Mouse (Mus musculus) mature B cell (primary cell): ENCODE measurements around the gene Srrm2.

Experiments used
- in situ Hi-C: fragments of 300-500 bp; cut with MboI; formaldehyde crosslinking; loops from 2 replicates; pipeline ENCODE4 v1.14.3; 2019

Srrm2 gene

DNA sequence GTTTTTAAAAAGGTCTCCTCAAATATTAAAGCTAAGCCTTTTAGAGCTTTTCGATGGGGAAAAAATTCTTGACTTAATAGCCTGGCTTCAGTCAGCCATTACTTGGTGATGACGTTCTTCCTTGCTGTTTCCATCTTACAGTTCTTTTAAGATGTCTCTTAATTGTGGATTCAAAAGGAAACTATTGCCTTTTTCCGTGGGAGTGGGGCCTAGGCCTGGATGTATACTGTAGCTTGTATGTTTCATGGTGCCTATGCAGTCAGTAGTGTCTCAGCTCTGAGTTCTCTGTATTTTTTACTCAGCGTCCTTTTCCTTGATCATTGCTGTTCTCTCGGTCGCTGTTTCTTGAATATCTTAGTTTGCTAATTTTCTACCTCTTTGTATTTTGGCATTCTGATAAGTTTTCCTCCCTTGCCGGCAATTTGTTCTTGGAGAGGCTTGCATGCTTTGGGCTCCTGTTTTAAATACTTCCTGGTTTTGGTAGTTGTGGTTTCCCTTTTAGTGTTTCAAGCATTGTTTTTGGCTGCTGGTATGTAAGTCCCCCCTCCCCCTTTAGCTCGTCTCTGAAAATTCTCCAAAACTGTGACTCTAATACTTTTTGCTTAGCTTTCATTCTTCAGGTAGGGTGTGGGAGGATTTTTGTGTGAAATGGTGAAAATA, 14.2 kb downstream of the Srrm2 start:
- in situ Hi-C loops = no loop called here

DNA sequence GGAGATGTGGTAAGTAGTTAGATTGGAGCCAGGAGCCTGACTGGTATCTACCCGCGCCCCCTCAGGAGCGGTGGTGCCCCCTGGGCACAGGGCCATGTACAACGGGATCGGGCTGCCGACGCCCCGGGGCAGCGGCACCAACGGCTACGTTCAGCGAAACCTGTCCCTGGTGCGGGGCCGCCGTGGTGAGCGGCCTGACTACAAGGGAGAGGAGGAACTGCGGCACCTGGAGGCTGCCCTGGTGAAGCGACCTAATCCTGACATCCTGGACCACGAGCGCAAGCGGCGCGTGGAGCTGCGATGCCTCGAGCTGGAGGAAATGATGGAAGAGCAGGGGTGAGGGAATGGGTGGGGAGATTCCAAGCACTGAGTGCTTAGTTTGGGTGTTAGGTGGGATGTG, 16.5 kb downstream of the Srrm2 start:
- in situ Hi-C loops = no loop called here

GRCm38 (mm10) chr17:23807918-23808317, 17.6 kb downstream of the Srrm2 start:
- in situ Hi-C loops = no loop called here

GRCm38 (mm10) chr17:23815641-23816040, 25.3 kb downstream of the Srrm2 start:
- in situ Hi-C loops = no loop called here

- in situ Hi-C loops = no loop called here
Measured at GRCm38 (mm10) chr17:23818579-23818978, 28.2 kb downstream of the Srrm2 start.

DNA sequence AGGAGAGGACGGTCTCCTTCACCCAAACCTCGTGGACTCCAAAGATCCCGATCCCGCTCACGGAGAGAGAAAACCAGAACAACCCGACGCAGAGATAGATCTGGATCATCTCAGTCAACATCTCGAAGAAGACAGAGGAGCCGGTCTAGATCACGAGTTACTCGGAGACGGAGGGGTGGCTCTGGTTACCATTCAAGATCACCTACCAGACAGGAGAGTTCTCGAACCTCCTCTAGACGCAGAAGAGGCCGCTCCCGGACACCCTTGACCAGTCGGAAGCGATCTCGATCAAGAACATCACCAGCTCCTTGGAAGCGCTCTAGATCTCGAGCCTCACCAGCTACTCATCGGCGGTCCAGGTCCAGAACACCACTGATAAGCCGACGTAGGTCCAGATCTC, 28.9 kb downstream of the Srrm2 start:
- in situ Hi-C loops = no loop called here

GRCm38 (mm10) chr17:23820731-23821130, 30.4 kb downstream of the Srrm2 start:
- in situ Hi-C loops = no loop called here

- in situ Hi-C loops = no loop called here
Measured at GRCm38 (mm10) chr17:23822094-23822493, 31.8 kb downstream of the Srrm2 start.

DNA sequence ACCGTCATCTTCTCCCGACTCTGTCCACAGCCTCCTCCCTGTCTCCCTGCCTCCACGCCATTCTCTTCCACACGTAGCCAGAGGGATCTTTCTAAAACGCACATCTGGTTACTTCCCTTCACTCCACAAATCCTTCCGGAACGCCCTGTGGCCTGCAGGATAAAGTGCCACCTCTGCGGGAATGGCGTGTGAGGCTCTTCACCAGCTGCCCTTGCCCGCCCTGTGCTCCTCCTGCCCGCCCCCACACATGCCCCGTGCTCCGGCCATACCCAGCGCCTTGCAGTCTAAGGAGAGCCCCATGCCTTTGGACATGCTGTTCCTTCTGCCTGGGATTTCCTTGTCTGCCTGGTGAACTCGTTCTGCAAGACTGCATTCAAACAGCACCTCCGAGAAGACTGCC, 32.7 kb downstream of the Srrm2 start:
- in situ Hi-C loops = no loop called here

DNA sequence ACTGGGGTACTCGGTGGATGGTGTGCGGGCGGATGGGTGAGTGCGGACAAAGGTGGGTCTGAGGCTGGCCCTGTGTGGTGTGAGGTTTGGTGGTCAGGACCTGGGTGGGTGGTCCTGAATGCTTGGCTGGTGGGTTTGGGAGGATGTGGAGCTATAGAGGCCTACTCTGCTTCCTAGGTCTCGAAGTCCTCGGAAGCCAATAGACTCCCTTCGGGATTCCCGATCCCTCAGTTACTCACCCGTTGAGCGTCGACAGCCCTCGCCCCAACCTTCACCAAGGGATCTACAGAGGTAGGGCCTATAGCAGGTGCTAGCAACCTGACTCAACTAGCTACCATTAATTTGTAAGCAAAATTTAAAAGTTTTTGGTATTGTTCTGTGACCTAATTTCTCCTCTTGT, 33.3 kb downstream of the Srrm2 start:
- in situ Hi-C loops = no loop called here

DNA sequence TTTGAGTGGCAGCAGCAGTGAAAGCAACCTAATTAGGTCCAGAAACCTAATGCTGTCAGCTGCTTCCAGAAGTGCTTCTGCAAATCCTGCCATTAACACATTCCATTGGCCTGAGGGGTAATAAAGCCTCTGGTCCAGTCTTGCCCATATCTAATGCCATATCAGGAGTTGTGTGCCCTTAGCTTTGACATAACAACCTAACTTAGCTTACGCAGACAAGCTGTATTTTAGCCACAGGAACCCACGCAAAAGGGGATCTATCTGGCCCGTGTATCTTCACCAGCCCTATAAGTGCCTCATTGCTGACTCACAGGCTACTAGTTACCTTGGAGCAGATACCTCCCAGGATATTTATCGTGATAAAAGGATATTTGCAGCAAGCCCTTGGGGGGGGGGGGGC, 35.3 kb downstream of the Srrm2 start:
- in situ Hi-C loops = no loop called here

DNA sequence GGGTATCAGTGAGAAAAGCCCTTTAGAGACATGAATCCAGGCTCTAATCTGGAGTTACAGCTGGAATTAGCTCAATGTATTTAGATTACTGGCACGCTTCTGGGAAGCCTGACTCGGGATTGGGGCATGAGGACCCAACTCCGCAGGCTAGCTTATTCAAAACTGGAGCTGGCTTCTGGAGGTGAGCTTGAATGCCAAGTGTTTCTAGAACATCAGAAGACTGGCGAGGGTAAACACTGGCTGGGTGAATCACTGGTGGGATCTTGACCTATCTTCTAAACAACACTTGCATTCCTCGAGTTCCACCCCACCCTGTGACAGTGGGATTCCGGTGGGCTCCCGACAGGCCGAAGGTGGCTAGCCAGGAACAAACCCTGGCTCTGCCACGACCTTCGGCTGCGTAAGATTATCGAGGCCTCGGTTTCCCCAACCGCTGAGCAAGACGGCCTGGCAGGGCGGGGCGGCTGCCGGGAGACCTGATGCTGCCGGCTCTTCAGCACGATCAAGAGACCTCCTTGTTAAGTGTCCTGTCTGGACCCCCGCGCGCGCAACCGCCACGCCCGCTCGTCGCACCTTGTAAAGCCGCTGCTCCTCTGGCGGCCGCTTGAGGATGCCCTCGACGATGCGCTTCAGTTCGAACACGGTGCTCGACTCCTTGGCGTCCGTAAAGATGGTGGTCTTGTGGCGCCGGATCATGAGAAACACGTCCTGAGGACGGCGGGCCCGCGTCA, 38.1 kb downstream of the Srrm2 start:
- in situ Hi-C loops = no loop called here

GRCm38 (mm10) chr17:23829064-23829619, 38.8 kb downstream of the Srrm2 start, which contains the start of gene Elob:
Gene Elob, minus strand, starts transcription at chr17:23829136.
- in situ Hi-C loops = no loop called here

GRCm38 (mm10) chr17:23831201-23831600, 40.9 kb downstream of the Srrm2 start:
- in situ Hi-C loops = no loop called here

- in situ Hi-C loops = loop anchor here (5.0 kb wide), 1 partner anchor 59 kb away; no protein-coding TSS in a partner anchor
Measured at GRCm38 (mm10) chr17:23836006-23836575, 45.8 kb downstream of the Srrm2 start, which contains the start of gene Prss33. Gene Prss33, minus strand, starts transcription at chr17:23836056.

DNA sequence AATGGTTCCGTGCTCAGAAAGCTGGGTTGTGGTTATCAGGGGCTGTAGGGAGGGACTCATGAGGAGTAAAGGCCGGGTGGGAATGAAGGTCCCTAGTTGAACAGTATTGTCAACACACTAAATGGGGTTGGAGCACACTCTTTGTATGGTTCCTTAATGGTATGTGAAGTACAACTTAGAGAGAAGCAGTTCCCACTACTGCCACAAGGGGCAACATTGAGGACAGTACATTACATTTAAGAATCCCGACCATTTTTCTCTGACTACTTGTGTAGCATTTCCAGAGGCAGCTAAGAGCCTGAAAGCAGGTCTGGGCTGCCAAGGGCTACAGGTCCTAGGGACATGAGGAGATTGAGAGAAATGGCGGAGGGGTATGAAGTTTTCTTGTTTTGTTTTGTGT, 50.8 kb downstream of the Srrm2 start:
- in situ Hi-C loops = no loop called here

- in situ Hi-C loops = no loop called here
Measured at GRCm38 (mm10) chr17:23843141-23843811, 52.9 kb downstream of the Srrm2 start.

DNA sequence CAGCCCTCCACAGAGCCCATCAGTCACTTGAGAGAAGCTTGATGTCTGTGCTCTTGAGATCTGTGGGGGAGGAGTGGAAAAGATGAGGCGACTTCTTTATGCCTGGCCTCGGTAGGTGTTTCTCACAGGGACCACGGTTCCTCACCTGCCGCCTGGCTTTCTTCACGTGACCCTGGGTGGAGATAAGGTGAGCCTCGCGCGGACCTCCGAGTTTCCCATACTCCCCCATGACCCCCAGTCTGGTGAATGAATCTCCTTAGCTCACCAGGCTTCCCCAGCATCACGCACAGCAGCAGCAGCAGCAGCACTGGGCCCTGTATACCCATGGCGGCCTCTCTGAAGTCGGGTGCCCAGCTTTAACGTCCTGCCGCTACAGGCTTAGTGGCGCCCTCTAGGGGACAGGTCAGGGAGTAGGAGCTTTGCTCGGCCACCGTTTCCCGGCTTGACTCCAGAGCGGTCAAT, 53.5 kb downstream of the Srrm2 start, which contains the start of the genes Prss32 and Prss41:
Prss32 (plus strand) TSS at position 44 of the 462 bp plus-strand sequence.
Prss41 (minus strand) TSS at position 361 of the 462 bp plus-strand sequence.
- in situ Hi-C loops = no loop called here

GRCm38 (mm10) chr17:23850028-23850427, 59.7 kb downstream of the Srrm2 start:
- in situ Hi-C loops = loop anchor here (10.0 kb wide), 1 partner anchor 115 kb away; no protein-coding TSS in a partner anchor

DNA sequence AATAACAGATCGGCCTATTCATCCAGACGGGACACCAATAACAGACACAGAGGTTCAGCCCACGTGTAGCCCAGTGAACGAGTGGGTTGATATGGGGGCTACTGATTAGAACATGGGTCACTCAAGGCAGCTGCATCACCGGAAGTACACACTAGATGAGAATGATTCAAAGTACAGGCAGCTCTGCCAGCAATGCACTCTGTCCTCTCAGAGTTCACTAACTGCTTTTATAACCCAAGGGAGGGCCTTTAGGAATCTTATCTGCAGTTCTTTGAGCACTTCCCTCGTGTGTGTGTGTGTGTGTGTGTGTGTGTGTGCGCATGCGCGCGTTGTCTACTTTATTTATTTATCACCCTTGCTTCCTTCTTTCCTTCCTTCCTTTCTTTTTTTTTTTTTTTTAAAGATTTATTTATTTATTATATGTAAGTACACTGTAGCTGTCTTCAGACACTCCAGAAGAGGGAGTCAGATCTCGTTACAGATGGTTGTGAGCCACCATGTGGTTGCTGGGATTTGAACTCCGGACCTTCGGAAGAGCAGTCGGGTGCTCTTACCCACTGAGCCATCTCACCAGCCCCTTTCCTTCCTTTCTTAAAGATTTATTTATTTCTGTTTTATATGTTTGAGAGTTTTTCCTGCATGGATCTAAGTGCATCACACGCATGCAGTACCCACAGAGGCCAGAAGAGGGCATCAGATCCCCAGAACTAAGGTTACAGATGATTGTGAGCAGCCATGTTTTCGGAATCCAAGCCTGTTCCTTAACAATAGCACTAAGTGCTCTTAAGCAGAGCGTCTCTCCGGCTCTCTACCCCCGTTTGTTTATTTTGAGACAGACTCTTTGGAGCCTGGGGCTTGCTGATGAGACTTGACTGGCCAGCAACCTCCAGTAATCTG, 60.8 kb downstream of the Srrm2 start:
- in situ Hi-C loops = loop anchor here (10.0 kb wide), 1 partner anchor 114 kb away; no protein-coding TSS in a partner anchor
